Mouse (Mus musculus) lung, embryonic 16.5 days (tissue): Measurements from ENCODE around the gene Rps6ka1. TPM values are rescaled to one million over a fixed set of nuclear protein-coding genes. Genes with fewer than 3 reads are reported as not detected.

Source experiments
- ATAC-seq: fragments of 200-750 bp; cut with Nextera tagmentation; 2 replicates; pipeline ENCODE4 v1.8.0; 2017; ENCODE audit warnings: low read depth, mild to moderate bottlenecking, moderate library complexity
- H3K27ac ChIP-seq: fragments of 300-500 bp; sonication (generic); 2 replicates; pipeline ENCODE4 v1.5.1; 2014; ENCODE audit warnings: mild to moderate bottlenecking, control low read depth, low read length
- H3K27me3 ChIP-seq: fragments of 300-500 bp; sonication (generic); 2 replicates; pipeline ENCODE4 v1.6.1; 2014; ENCODE audit warnings: low read depth, low read length, mixed read lengths; ENCODE audit not compliant: control insufficient read depth, insufficient read depth
- H3K36me3 ChIP-seq: fragments of 300-500 bp; sonication (generic); 2 replicates; pipeline ENCODE4 v1.6.1; 2014; ENCODE audit warnings: low read length; ENCODE audit not compliant: control insufficient read depth, insufficient read depth
- H3K4me1 ChIP-seq: fragments of 300-500 bp; sonication (generic); replicated peaks from 2 replicates; pipeline ENCODE4 v1.6.1; 2014; ENCODE audit warnings: low read length, mixed read lengths; ENCODE audit not compliant: control insufficient read depth, insufficient read depth
- H3K4me2 ChIP-seq: fragments of 300-500 bp; sonication (generic); 2 replicates; pipeline ENCODE4 v1.6.1; 2014; ENCODE audit warnings: low read depth, low read length, control low read depth
- H3K4me3 ChIP-seq: fragments of 300-500 bp; sonication (generic); 2 replicates; pipeline ENCODE4 v1.5.1; 2014; ENCODE audit warnings: mild to moderate bottlenecking, low read length, control low read depth
- H3K9ac ChIP-seq: fragments of 300-500 bp; sonication (generic); 2 replicates; pipeline ENCODE4 v1.6.1; 2014; ENCODE audit warnings: low read length, control low read depth
- H3K9me3 ChIP-seq: fragments of 300-500 bp; sonication (generic); 2 replicates; pipeline ENCODE4 v1.6.1; 2016; ENCODE audit warnings: low read length; ENCODE audit not compliant: control insufficient read depth
- WGBS: fragments of 180-500 bp; shearing (Covaris S2); extraction: QIAGEN DNeasy Blood & Tissue Kit; methylation state at CpG from one replicate; pipeline ENCODE4 v1.1.7; 2014; 5-methylcytosine and 5-hydroxymethylcytosine counted together
- polyA plus RNA-seq: library from polyadenylated mRNA; unstranded; fragments of >200 nt; fragmentation: Nextera tagmentation; extraction: Ambion mirVana; gene quantifications from 2 replicates; pipeline ENCODE4 v1.2.1, GENCODE M21; 2015

Rps6ka1 gene
- polyA plus RNA-seq, 1 experiment from 2014 or later: 46.1 TPM

- Histone ChIP-seq H3K4me2 (no peak overlapping the region), H3K36me3 (no peaks in the 10 kb centered on the region; the same call in 1 of the 2 replicates), H3K27me3 (no peaks in the 10 kb centered on the region), H3K9me3 (no peaks in the 10 kb centered on the region), H3K4me1 (peaks cover 20% of the 10 kb centered on the region), H3K9ac (no peak overlapping the region), H3K4me3 (no peak overlapping the region), H3K27ac (no peak overlapping the region)
- 77% methylated on average over 3 of the region's 3 CpGs for WGBS
- ATAC-seq: no peak
These were observed 2.7 kb downstream of the Rps6ka1 start for GRCm38 (mm10) chr4:133884888-133885287.

- Histone ChIP-seq H3K27me3 (no peaks in the 10 kb centered on the region), H3K27ac (no peak overlapping the region), H3K36me3 (no peaks in the 10 kb centered on the region; the same call in 1 of the 2 replicates), H3K9me3 (no peaks in the 10 kb centered on the region), H3K4me1 (peaks cover 26% of the 10 kb centered on the region), H3K4me2 (no peak overlapping the region), H3K4me3 (no peak overlapping the region), H3K9ac (no peak overlapping the region)
- no peak for ATAC-seq
- 82% methylated on average over 8 of the region's 8 CpGs for WGBS
These were observed 3.4 kb downstream of the Rps6ka1 start for GRCm38 (mm10) chr4:133884127-133884753.

GRCm38 (mm10) chr4:133881851-133882250, 5.7 kb downstream of the Rps6ka1 start:
- Histone ChIP-seq H3K27ac (no peak overlapping the region), H3K9ac (no peak overlapping the region), H3K9me3 (no peaks in the 10 kb centered on the region), H3K36me3 (no peaks in the 10 kb centered on the region; the same call in 1 of the 2 replicates), H3K4me2 (no peak overlapping the region), H3K4me1 (peaks cover 25% of the 10 kb centered on the region), H3K4me3 (no peak overlapping the region), H3K27me3 (no peaks in the 10 kb centered on the region)
- WGBS: 87% methylated on average over 3 of the region's 3 CpGs
- no peak for ATAC-seq

DNA sequence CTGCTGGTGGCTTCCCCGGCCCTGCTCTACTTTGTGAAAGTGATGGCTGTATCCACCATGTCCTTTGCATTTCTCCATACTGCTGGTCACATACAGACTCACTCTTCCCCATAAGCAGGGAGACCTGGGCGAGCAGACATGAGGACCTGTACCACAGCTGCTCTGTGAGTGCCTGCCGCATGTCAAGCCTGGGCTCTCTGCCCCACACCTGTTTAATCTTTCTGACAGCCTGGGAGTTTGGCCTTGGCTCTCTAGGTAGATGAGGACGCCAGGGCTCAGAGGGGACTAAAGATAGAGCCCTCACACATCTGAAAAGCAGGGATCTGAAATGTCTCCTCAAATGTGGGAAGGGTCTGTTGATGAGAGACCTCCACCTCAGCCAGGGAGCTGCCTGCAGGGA, 6.2 kb downstream of the Rps6ka1 start:
- no peaks in the 10 kb centered on the region for H3K27me3 ChIP-seq
- H3K4me2 ChIP-seq: no peak overlapping the region
- no peaks in the 10 kb centered on the region; the same call in 1 of the 2 replicates for H3K36me3 ChIP-seq
- no peak for ATAC-seq
- no peak overlapping the region for H3K9ac ChIP-seq
- peaks cover 21% of the 10 kb centered on the region for H3K4me1 ChIP-seq
- H3K27ac ChIP-seq: no peak overlapping the region
- H3K9me3 ChIP-seq: no peaks in the 10 kb centered on the region
- no peak overlapping the region for H3K4me3 ChIP-seq
- 81% methylated on average over 4 of the region's 4 CpGs for WGBS

- Histone ChIP-seq H3K27me3 (no peaks in the 10 kb centered on the region), H3K9ac (no peak overlapping the region), H3K36me3 (no peaks in the 10 kb centered on the region; the same call in 1 of the 2 replicates), H3K4me2 (no peak overlapping the region), H3K4me1 (peaks cover 11% of the 10 kb centered on the region), H3K27ac (peak overlapping the region; percentile 44), H3K4me3 (no peak overlapping the region), H3K9me3 (no peaks in the 10 kb centered on the region)
- WGBS: 45% methylated on average over 12 of the region's 12 CpGs
- peak; percentile 79 for ATAC-seq
These were observed 8.3 kb downstream of the Rps6ka1 start for GRCm38 (mm10) chr4:133879145-133879902.

DNA sequence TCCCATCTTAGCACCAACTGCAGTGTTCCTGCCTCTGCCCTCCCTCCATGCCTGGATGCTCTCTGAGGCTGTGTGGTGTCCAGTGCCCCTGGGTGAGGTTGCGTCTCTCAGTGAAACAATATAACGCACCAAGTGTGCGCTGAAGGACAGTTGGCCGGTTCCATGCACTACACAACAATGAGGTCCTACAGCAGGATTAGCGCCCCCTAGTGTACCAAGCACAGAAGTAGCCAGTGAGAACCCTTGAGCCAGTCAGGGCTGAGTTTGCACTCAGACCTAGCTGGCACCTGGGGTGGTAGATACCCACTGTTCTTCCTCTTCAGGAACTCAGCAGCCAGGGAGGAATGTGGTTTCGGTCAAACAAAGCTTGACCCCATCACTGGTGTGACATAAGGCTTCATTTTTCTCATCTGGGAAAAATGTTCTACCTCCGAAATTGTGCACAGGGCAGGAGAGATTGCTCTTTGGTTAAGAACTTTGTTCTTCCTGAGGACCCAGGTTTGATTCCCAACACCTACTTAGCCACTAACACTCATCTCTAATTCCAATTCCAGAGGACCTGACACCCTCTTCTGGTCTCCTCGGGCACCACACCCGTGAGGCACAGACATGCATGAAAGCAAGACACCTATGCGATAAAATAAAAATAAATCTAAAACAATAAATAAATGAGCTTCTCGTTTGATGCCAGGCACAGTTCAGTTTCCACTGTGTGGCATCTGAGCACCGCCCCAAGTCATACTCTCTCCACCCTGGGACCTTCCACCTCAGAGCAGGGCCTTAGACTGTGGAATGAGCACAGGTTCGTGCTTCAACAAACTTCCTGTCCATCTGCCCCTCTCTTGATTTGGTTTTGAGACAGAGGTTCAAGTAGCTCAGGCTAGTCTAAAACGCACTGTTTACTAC, 9.5 kb downstream of the Rps6ka1 start:
- H3K4me2 ChIP-seq: no peak overlapping the region
- no peak overlapping the region; the same call in 1 of the 2 replicates for H3K27ac ChIP-seq
- H3K36me3 ChIP-seq: no peaks in the 10 kb centered on the region; the same call in 1 of the 2 replicates
- no peak overlapping the region for H3K4me3 ChIP-seq
- no peak overlapping the region for H3K9ac ChIP-seq
- ATAC-seq: no peak
- H3K9me3 ChIP-seq: no peaks in the 10 kb centered on the region
- 85% methylated on average over 14 of the region's 14 CpGs for WGBS
- no peaks in the 10 kb centered on the region for H3K27me3 ChIP-seq
- peaks cover 11% of the 10 kb centered on the region for H3K4me1 ChIP-seq

DNA sequence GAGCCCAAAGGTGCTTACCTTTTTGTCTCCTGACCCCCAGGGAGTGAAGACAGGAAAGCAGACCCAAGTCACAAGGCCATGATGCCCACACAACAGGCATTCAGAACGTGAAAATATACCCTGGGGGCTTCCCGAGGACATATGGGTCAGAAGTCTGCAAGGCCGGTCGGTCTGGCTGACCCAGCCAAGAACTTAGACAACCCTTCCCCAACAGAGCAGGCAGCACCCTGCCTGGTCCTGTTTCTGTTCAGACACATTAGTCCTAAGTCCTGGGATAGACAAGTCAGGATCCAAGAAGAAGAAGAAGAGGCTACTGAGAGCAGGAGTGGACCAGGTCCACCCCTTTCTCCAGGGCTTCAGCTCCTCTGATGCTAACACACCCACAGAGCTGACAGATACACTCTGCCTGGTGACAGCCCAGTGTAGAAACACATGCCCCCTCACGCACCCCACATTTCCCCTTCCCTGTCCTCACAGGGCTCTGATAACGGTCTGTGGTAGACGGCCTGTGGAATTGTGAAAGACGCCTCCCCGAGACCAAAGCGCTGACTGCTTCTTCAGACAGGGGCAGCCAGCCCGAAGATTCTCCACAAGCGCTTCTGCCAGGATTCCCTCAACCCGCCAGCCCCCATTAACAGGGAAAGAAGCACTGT, 12.6 kb downstream of the Rps6ka1 start:
- no peak overlapping the region for H3K4me3 ChIP-seq
- no peak overlapping the region for H3K9ac ChIP-seq
- WGBS: 47% methylated on average over 13 of the region's 13 CpGs
- H3K4me1 ChIP-seq: peaks cover 11% of the 10 kb centered on the region
- H3K27ac ChIP-seq: no peak overlapping the region
- H3K36me3 ChIP-seq: no peaks in the 10 kb centered on the region
- H3K27me3 ChIP-seq: no peaks in the 10 kb centered on the region
- no peaks in the 10 kb centered on the region for H3K9me3 ChIP-seq
- no peak overlapping the region for H3K4me2 ChIP-seq
- ATAC-seq: no peak

GRCm38 (mm10) chr4:133873926-133874864, 13.4 kb downstream of the Rps6ka1 start:
- peaks cover 5% of the 10 kb centered on the region for H3K4me1 ChIP-seq
- H3K4me2 ChIP-seq: no peak overlapping the region
- no peaks in the 10 kb centered on the region for H3K9me3 ChIP-seq
- H3K27ac ChIP-seq: no peak overlapping the region
- no peaks in the 10 kb centered on the region for H3K27me3 ChIP-seq
- ATAC-seq: no peak
- 73% methylated on average over 17 of the region's 17 CpGs for WGBS
- no peak overlapping the region for H3K9ac ChIP-seq
- H3K36me3 ChIP-seq: no peaks in the 10 kb centered on the region
- no peak overlapping the region for H3K4me3 ChIP-seq
